8 mouse cellular contexts compared by ENCODE assay signal in genomic region chr8:125595571-125596508, GRCm38 (mm10). TPM values are rescaled to one million over a fixed set of nuclear protein-coding genes. Genes with fewer than 3 reads are reported as not detected.
DNase-seq lines count a peak whose midpoint lies in the region; ATAC-seq and TF ChIP-seq lines count a peak whose summit lies in the region.

No protein-coding gene starts in this region.

- no peak overlapping the region for H3K4me3 ChIP-seq in kidney, embryonic 16.5 days (ENCODE audit: low read length)
- no peak overlapping the region for H3K4me3 ChIP-seq in intestine, embryonic 16.5 days (ENCODE audit: low read length)
- H3K4me3 ChIP-seq in layer of hippocampus, adult 2 months, result no peak overlapping the region
- no peak overlapping the region for H3K4me3 ChIP-seq in midbrain, embryonic 13.5 days (replicated peaks)

- no peaks in the 10 kb centered on the region for H3K27me3 ChIP-seq in kidney, embryonic 16.5 days (ENCODE audit: insufficient read depth, low read length)
- H3K27me3 ChIP-seq in intestine, embryonic 16.5 days (replicated peaks; ENCODE audit: control insufficient read depth, insufficient read depth, low read length), result no peaks in the 10 kb centered on the region
- H3K27me3 ChIP-seq in midbrain, embryonic 13.5 days, result no peaks in the 10 kb centered on the region

- peaks cover 11% of the 10 kb centered on the region for H3K4me1 ChIP-seq in kidney, embryonic 16.5 days (ENCODE audit: insufficient read depth, low read length)
- H3K4me1 ChIP-seq in intestine, embryonic 16.5 days (ENCODE audit: control insufficient read depth, insufficient read depth, low read length), result peaks cover 14% of the 10 kb centered on the region
- peaks cover 18% of the 10 kb centered on the region for H3K4me1 ChIP-seq in midbrain, embryonic 13.5 days (replicated peaks)

- no peaks in the 10 kb centered on the region for H3K9me3 ChIP-seq in kidney, embryonic 16.5 days (ENCODE audit: low read length)
- no peaks in the 10 kb centered on the region for H3K9me3 ChIP-seq in intestine, embryonic 16.5 days (ENCODE audit: control insufficient read depth, low read length)
- no peaks in the 10 kb centered on the region for H3K9me3 ChIP-seq in midbrain, embryonic 13.5 days

- no peak overlapping the region for H3K9ac ChIP-seq in kidney, embryonic 16.5 days (replicated peaks; ENCODE audit: low read length)
- H3K9ac ChIP-seq in intestine, embryonic 16.5 days (ENCODE audit: low read depth, low read length), result no peak overlapping the region
- no peak overlapping the region for H3K9ac ChIP-seq in midbrain, embryonic 13.5 days (replicated peaks)

- DNase-seq in kidney, postnatal 14 days, result peak; percentile 42
- peak; percentile 92 to 96 for DNase-seq in adrenal gland, adult (ENCODE audit: inconsistent age in 2 of 2, low spot score in 1 of 2)
- peak; percentile 65 for DNase-seq in cerebellum, adult 9-11 months
- no peak for DNase-seq in layer of hippocampus, adult 9-11 months
- no peak for DNase-seq in layer of hippocampus, adult 2 months (ENCODE audit: low spot score in 2 of 2)

- TF ChIP-seq CTCF in layer of hippocampus, adult 2 months (conservative IDR thresholded peaks at IDR 0.05), result no peak

- no peaks in the 10 kb centered on the region for H3K36me3 ChIP-seq in kidney, embryonic 16.5 days (ENCODE audit: insufficient read depth, low read length)
- H3K36me3 ChIP-seq in intestine, embryonic 16.5 days (ENCODE audit: control insufficient read depth, insufficient read depth, low read length), result no peaks in the 10 kb centered on the region
- no peaks in the 10 kb centered on the region for H3K36me3 ChIP-seq in midbrain, embryonic 13.5 days

- ATAC-seq in kidney, embryonic 16.5 days (ENCODE audit: low FRiP score, low TSS enrichment), result no peak
- peak; percentile 69 for ATAC-seq in intestine, embryonic 16.5 days
- ATAC-seq in midbrain, embryonic 13.5 days, result no peak

- no peak overlapping the region for H3K4me2 ChIP-seq in kidney, embryonic 16.5 days (replicated peaks; ENCODE audit: low read depth, low read length)
- H3K4me2 ChIP-seq in intestine, embryonic 16.5 days (ENCODE audit: low read depth, low read length), result no peak overlapping the region
- no peak overlapping the region for H3K4me2 ChIP-seq in midbrain, embryonic 13.5 days (replicated peaks)

- 37% methylated on average over 17 of the region's 17 CpGs for WGBS in kidney, embryonic 16.5 days
- 32% methylated on average over 17 of the region's 17 CpGs for WGBS in intestine, embryonic 16.5 days
- 73% methylated on average over 17 of the region's 17 CpGs for WGBS in midbrain, embryonic 13.5 days

- H3K27ac ChIP-seq in kidney, embryonic 16.5 days (ENCODE audit: low read length), result no peak overlapping the region
- H3K27ac ChIP-seq in intestine, embryonic 16.5 days (ENCODE audit: low read length), result no peak overlapping the region
- no peak overlapping the region for H3K27ac ChIP-seq in layer of hippocampus, adult 2 months
- H3K27ac ChIP-seq in midbrain, embryonic 13.5 days, result no peak overlapping the region

RNA-seq across cellular contexts. Expression of gene Sipa1l2, which starts 26.2 kb away (rescaled TPM):
- 18.1 and 18.3 TPM in 2 replicates for polyA plus RNA-seq in kidney, embryonic 16.5 days (2015; fragmentation: Nextera tagmentation; extraction: Ambion mirVana)
- 4.9 and 6.8 TPM in 2 replicates for polyA plus RNA-seq in intestine, embryonic 16.5 days (2015; fragmentation: Nextera tagmentation; extraction: Ambion mirVana)
- 10 to 100 TPM; 69.5 to 72.1 TPM for total RNA-seq in layer of hippocampus, adult 2 months (2021)
- 27.5 and 31.8 TPM in 2 replicates for polyA plus RNA-seq in midbrain, embryonic 13.5 days (2015; fragmentation: Nextera tagmentation; extraction: Ambion mirVana)

Comparison
In these comparisons a context has a peak if more than half of its experiments do, and no peak if none do; other contexts are left out.
1. DNase-seq: peak in kidney, postnatal 14 days (single experiment), adrenal gland, adult (2 of 2) and cerebellum, adult 9-11 months (single experiment); none in layer of hippocampus, adult 9-11 months (single experiment) and layer of hippocampus, adult 2 months (0 of 2).